Mouse (Mus musculus): ENCODE measurements around the gene Arl2. TPM values are rescaled to one million over a fixed set of nuclear protein-coding genes. Genes with fewer than 3 reads are reported as not detected.

The Arl2 gene
- polyA plus RNA-seq (2016; fragmentation: Nextera tagmentation; extraction: Ambion mirVana), result 118 and 124 TPM in 2 replicates

GRCm38 (mm10) chr19:6141394-6141749 lies at the start of gene Arl2:
TSS of gene Arl2 (minus strand) at chr19:6141548.
- Histone ChIP-seq H3K27ac (replicated peaks) (peak within 1 kb of the TSS; percentile 97), H3K9me3 (replicated peaks) (no peaks in the 10 kb centered on the region), H3K4me1 (peaks cover 12% of the 10 kb centered on the region), H3K4me3 (peak within 1 kb of the TSS; percentile 69), H3K27me3 (ENCODE audit: low read depth, poor library complexity, severe bottlenecking) (no peaks in the 10 kb centered on the region), H3K36me3 (peaks cover 24% of the 10 kb centered on the region)
- 0% methylated on average over 15 of the region's 15 CpGs for WGBS
- peak; percentile 87 for DNase-seq (ENCODE audit: low spot score)

- H3K9me3 ChIP-seq (replicated peaks), result peaks cover 7% of the 10 kb centered on the region; the same call in 1 of the 2 replicates
- no peak within 1 kb of the TSS for H3K27ac ChIP-seq (replicated peaks)
- no peak for DNase-seq (ENCODE audit: low spot score)
- no peaks in the 10 kb centered on the region for H3K36me3 ChIP-seq
- no peaks in the 10 kb centered on the region for H3K27me3 ChIP-seq (ENCODE audit: low read depth, poor library complexity, severe bottlenecking)
- peaks cover 6% of the 10 kb centered on the region for H3K4me1 ChIP-seq
- 88% methylated on average over 23 of the region's 23 CpGs for WGBS
- no peak within 1 kb of the TSS for H3K4me3 ChIP-seq
These were observed 42.8 kb upstream of the Arl2 start, which contains the start of gene Majin for GRCm38 (mm10) chr19:6184131-6184530. TSS of gene Majin (plus strand) at chr19:6184388.

GRCm38 (mm10) chr19:6182534-6182933 lies 41.2 kb upstream of the Arl2 start:
- Histone ChIP-seq H3K27ac (replicated peaks) (no peak overlapping the region; the same call in 1 of the 2 replicates), H3K36me3 (no peaks in the 10 kb centered on the region), H3K4me1 (peaks cover 6% of the 10 kb centered on the region), H3K9me3 (replicated peaks) (peaks cover 7% of the 10 kb centered on the region; the same call in 1 of the 2 replicates), H3K4me3 (no peak overlapping the region), H3K27me3 (ENCODE audit: low read depth, poor library complexity, severe bottlenecking) (no peaks in the 10 kb centered on the region)
- WGBS, result 26% methylated on average over 3 of the region's 3 CpGs
- no peak for DNase-seq (ENCODE audit: low spot score)

GRCm38 (mm10) chr19:6181629-6182028 lies 40.3 kb upstream of the Arl2 start:
- no peaks in the 10 kb centered on the region for H3K27me3 ChIP-seq (ENCODE audit: low read depth, poor library complexity, severe bottlenecking)
- H3K4me3 ChIP-seq, result no peak overlapping the region
- no peak overlapping the region for H3K27ac ChIP-seq (replicated peaks)
- peaks cover 6% of the 10 kb centered on the region for H3K4me1 ChIP-seq
- WGBS, result 28% methylated on average over 5 of the region's 5 CpGs
- H3K9me3 ChIP-seq (replicated peaks), result peaks cover 7% of the 10 kb centered on the region; the same call in 1 of the 2 replicates
- DNase-seq (ENCODE audit: low spot score), result peak; percentile 23
- H3K36me3 ChIP-seq, result no peaks in the 10 kb centered on the region

GRCm38 (mm10) chr19:6178775-6179174 lies 37.4 kb upstream of the Arl2 start:
- H3K4me1 ChIP-seq, result peaks cover 12% of the 10 kb centered on the region
- no peaks in the 10 kb centered on the region for H3K27me3 ChIP-seq (ENCODE audit: low read depth, poor library complexity, severe bottlenecking)
- no peak overlapping the region for H3K4me3 ChIP-seq
- peaks cover 7% of the 10 kb centered on the region; the same call in 1 of the 2 replicates for H3K9me3 ChIP-seq (replicated peaks)
- WGBS, result 86% methylated on average over 6 of the region's 6 CpGs
- no peaks in the 10 kb centered on the region for H3K36me3 ChIP-seq
- H3K27ac ChIP-seq (replicated peaks), result no peak overlapping the region
- DNase-seq (ENCODE audit: low spot score), result no peak

GRCm38 (mm10) chr19:6174771-6175170 lies 33.4 kb upstream of the Arl2 start:
- 47% methylated on average over 5 of the region's 5 CpGs for WGBS
- Histone ChIP-seq H3K27me3 (ENCODE audit: low read depth, poor library complexity, severe bottlenecking) (no peaks in the 10 kb centered on the region), H3K27ac (replicated peaks) (0 out of 2 replicates have a peak overlapping the region, but pooled peaks have one; percentile 55), H3K9me3 (replicated peaks) (peaks cover 5% of the 10 kb centered on the region; the same call in 1 of the 2 replicates), H3K4me3 (no peak overlapping the region), H3K36me3 (no peaks in the 10 kb centered on the region), H3K4me1 (peaks cover 6% of the 10 kb centered on the region)
- no peak for DNase-seq (ENCODE audit: low spot score)

GRCm38 (mm10) chr19:6171215-6171614 lies 29.9 kb upstream of the Arl2 start:
- 89% methylated on average over 8 of the region's 8 CpGs for WGBS
- Histone ChIP-seq H3K36me3 (no peaks in the 10 kb centered on the region), H3K9me3 (replicated peaks) (no peaks in the 10 kb centered on the region), H3K27ac (replicated peaks) (no peak overlapping the region), H3K4me1 (peaks cover 6% of the 10 kb centered on the region), H3K27me3 (ENCODE audit: low read depth, poor library complexity, severe bottlenecking) (no peaks in the 10 kb centered on the region), H3K4me3 (no peak overlapping the region)
- DNase-seq (ENCODE audit: low spot score), result no peak

GRCm38 (mm10) chr19:6166750-6167149 lies 25.4 kb upstream of the Arl2 start:
- no peaks in the 10 kb centered on the region for H3K36me3 ChIP-seq
- no peak for DNase-seq (ENCODE audit: low spot score)
- H3K4me3 ChIP-seq, result no peak overlapping the region
- no peak overlapping the region for H3K27ac ChIP-seq (replicated peaks)
- H3K27me3 ChIP-seq (ENCODE audit: low read depth, poor library complexity, severe bottlenecking), result no peaks in the 10 kb centered on the region
- no peaks in the 10 kb centered on the region for H3K9me3 ChIP-seq (replicated peaks)
- 70% methylated on average over 4 of the region's 4 CpGs for WGBS
- no peaks in the 10 kb centered on the region for H3K4me1 ChIP-seq

- 84% methylated on average over 10 of the region's 10 CpGs for WGBS
- Histone ChIP-seq H3K27ac (replicated peaks) (no peak overlapping the region), H3K36me3 (no peaks in the 10 kb centered on the region), H3K4me1 (no peaks in the 10 kb centered on the region), H3K27me3 (ENCODE audit: low read depth, poor library complexity, severe bottlenecking) (no peaks in the 10 kb centered on the region), H3K9me3 (replicated peaks) (no peaks in the 10 kb centered on the region), H3K4me3 (no peak overlapping the region)
- no peak for DNase-seq (ENCODE audit: low spot score)
These were observed 22.7 kb upstream of the Arl2 start for GRCm38 (mm10) chr19:6163872-6164547.

- H3K4me1 ChIP-seq, result 0 out of 2 replicates have a peak, but pooled peaks cover 3% of the 10 kb centered on the region
- no peak overlapping the region for H3K4me3 ChIP-seq
- H3K36me3 ChIP-seq, result no peaks in the 10 kb centered on the region
- H3K27ac ChIP-seq (replicated peaks), result no peak overlapping the region
- no peaks in the 10 kb centered on the region for H3K9me3 ChIP-seq (replicated peaks)
- H3K27me3 ChIP-seq (ENCODE audit: low read depth, poor library complexity, severe bottlenecking), result no peaks in the 10 kb centered on the region
- no peak for DNase-seq (ENCODE audit: low spot score)
- 82% methylated on average over 6 of the region's 6 CpGs for WGBS
These were observed 15.9 kb upstream of the Arl2 start for GRCm38 (mm10) chr19:6157220-6157619.

- Histone ChIP-seq H3K4me3 (no peak overlapping the region), H3K9me3 (replicated peaks) (no peaks in the 10 kb centered on the region), H3K4me1 (0 out of 2 replicates have a peak, but pooled peaks cover 3% of the 10 kb centered on the region), H3K36me3 (no peaks in the 10 kb centered on the region), H3K27me3 (ENCODE audit: low read depth, poor library complexity, severe bottlenecking) (no peaks in the 10 kb centered on the region), H3K27ac (replicated peaks) (no peak overlapping the region)
- DNase-seq (ENCODE audit: low spot score), result no peak
- 72% methylated on average over 8 of the region's 8 CpGs for WGBS
These were observed 15.0 kb upstream of the Arl2 start for GRCm38 (mm10) chr19:6156372-6156771.

GRCm38 (mm10) chr19:6155174-6155573 lies 13.8 kb upstream of the Arl2 start:
- H3K27ac ChIP-seq (replicated peaks), result no peak overlapping the region
- H3K36me3 ChIP-seq, result no peaks in the 10 kb centered on the region
- no peaks in the 10 kb centered on the region for H3K27me3 ChIP-seq (ENCODE audit: low read depth, poor library complexity, severe bottlenecking)
- H3K4me1 ChIP-seq, result 0 out of 2 replicates have a peak, but pooled peaks cover 3% of the 10 kb centered on the region
- no peak overlapping the region for H3K4me3 ChIP-seq
- DNase-seq (ENCODE audit: low spot score), result no peak
- H3K9me3 ChIP-seq (replicated peaks), result no peaks in the 10 kb centered on the region
- WGBS, result 94% methylated on average over 9 of the region's 9 CpGs

- no peak for DNase-seq (ENCODE audit: low spot score)
- no peaks in the 10 kb centered on the region for H3K27me3 ChIP-seq (ENCODE audit: low read depth, poor library complexity, severe bottlenecking)
- no peak overlapping the region for H3K4me3 ChIP-seq
- H3K4me1 ChIP-seq, result peaks cover 7% of the 10 kb centered on the region
- no peak overlapping the region for H3K27ac ChIP-seq (replicated peaks)
- WGBS, result 81% methylated on average over 5 of the region's 5 CpGs
- no peaks in the 10 kb centered on the region for H3K9me3 ChIP-seq (replicated peaks)
- H3K36me3 ChIP-seq, result no peaks in the 10 kb centered on the region
These were observed 3.5 kb upstream of the Arl2 start for GRCm38 (mm10) chr19:6144842-6145241.
